Mouse (Mus musculus): ENCODE measurements around the gene Krt23.

DNA sequence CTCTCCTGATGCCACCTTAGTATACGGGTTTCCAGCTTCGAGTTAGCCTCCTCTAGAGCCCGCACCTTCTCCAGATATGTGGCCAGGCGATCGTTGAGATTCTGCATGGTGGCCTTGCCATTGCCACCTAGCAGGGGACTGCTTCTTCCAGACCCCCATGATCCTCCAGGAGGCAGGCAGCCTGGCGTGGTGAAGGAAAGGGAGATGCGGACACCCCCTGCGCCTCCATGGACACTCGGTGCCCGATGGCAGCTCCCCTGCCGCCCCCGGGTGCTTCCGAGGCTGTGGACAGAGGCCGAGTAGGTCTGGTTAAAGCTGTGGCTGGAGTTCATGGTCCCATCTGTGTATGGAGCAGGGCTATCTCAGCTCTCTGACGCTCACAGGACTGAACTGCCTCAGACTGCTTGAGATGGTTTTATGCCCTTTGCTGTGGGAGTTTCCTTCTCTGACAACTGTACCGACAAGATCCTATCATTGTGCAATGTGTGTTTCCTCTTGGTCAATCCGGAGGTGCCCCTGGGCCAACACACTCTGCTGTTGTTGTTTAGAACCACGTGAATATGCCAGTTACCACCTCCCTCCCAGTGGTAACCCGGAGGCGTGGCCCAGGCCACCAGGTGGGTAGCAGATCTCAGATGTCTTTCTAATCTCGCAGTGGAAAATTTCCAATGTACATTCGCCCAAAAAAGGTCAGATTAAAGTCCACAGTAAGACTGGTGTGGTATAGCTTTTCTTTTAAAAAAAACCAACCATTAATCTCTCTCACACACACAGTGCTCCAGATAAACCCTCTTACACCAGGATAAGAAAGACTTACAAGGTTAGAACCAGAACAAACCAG lies at the start of gene Krt23:
- no peak for TF ChIP-seq CTCF (IDR thresholded peaks at IDR 0.05)
- TF ChIP-seq EP300 (IDR thresholded peaks at IDR 0.05): no peak

All from lung, postnatal 0 days (tissue).